Mouse (Mus musculus) embryonic facial prominence, embryonic 15.5 days (tissue): ENCODE measurements around the gene Ube2s. TPM values are rescaled to one million over a fixed set of nuclear protein-coding genes. Genes with fewer than 3 reads are reported as not detected.

Source experiments
- ATAC-seq: fragments of 200-750 bp; cut with Nextera tagmentation; 2 replicates; pipeline ENCODE4 v1.8.0; 2017; ENCODE audit warnings: low read depth, moderate TSS enrichment; ENCODE audit not compliant: insufficient number of reproducible peaks, low FRiP score, low TSS enrichment
- H3K27ac ChIP-seq: fragments of 300-500 bp; sonication (generic); replicated peaks from 2 replicates; pipeline ENCODE4 v1.5.1; 2015; ENCODE audit warnings: mild to moderate bottlenecking, inconsistent platforms
- H3K27me3 ChIP-seq: fragments of 300-500 bp; sonication (generic); 2 replicates; pipeline ENCODE4 v1.6.1; 2015; ENCODE audit warnings: inconsistent platforms
- H3K36me3 ChIP-seq: fragments of 300-500 bp; sonication (generic); 2 replicates; pipeline ENCODE4 v1.6.1; 2015; ENCODE audit warnings: mild to moderate bottlenecking, inconsistent platforms
- H3K4me1 ChIP-seq: fragments of 300-500 bp; sonication (generic); 2 replicates; pipeline ENCODE4 v1.6.1; 2015; ENCODE audit warnings: inconsistent platforms
- H3K4me2 ChIP-seq: fragments of 300-500 bp; sonication (generic); replicated peaks from 2 replicates; pipeline ENCODE4 v1.6.1; 2015; ENCODE audit warnings: mild to moderate bottlenecking, inconsistent platforms
- H3K4me3 ChIP-seq: fragments of 300-500 bp; sonication (generic); replicated peaks from 2 replicates; pipeline ENCODE4 v1.5.1; 2015; ENCODE audit warnings: mild to moderate bottlenecking, inconsistent platforms
- H3K9ac ChIP-seq: fragments of 300-500 bp; sonication (generic); 2 replicates; pipeline ENCODE4 v1.6.1; 2015; ENCODE audit warnings: inconsistent platforms
- H3K9me3 ChIP-seq: fragments of 300-500 bp; sonication (generic); replicated peaks from 2 replicates; pipeline ENCODE4 v1.6.1; 2016; ENCODE audit warnings: inconsistent platforms
- WGBS: fragments of 180-500 bp; shearing (Covaris S2); methylation state at CpG from one replicate; pipeline ENCODE4 v1.1.7; 2015; 5-methylcytosine and 5-hydroxymethylcytosine counted together
- polyA plus RNA-seq: library from polyadenylated mRNA; unstranded; fragments of >200 nt; fragmentation: Nextera tagmentation; extraction: Ambion mirVana; gene quantifications from 2 replicates; pipeline ENCODE4 v1.2.1, GENCODE M21; 2015

Gene Ube2s
- polyA plus RNA-seq, 1 experiment from 2014 or later, result 351 TPM

DNA sequence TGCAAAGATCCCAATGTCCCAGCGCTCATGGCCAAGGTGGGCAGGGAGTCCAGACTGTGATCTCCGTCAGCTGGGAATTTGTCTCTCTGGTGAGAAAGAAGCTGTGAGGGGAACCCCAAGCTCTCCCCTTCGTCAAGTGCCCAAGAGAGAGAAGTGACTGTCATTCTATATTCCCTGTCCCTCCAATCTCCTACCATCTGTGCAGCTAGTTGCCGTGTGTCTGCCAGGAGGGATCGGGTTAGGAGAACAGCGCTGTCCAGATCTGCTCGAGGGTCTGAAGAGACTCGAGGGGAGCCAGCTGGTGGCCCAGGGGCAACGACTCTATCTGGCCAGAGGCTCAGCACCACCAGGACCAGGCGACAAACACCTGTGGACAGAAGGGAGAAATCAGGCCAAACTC, 36.3 kb downstream of the Ube2s start:
- H3K9ac ChIP-seq, result no peak overlapping the region
- no peak overlapping the region for H3K4me2 ChIP-seq
- no peaks in the 10 kb centered on the region for H3K9me3 ChIP-seq
- no peak overlapping the region for H3K4me3 ChIP-seq
- H3K27ac ChIP-seq, result no peak overlapping the region
- peaks cover 15% of the 10 kb centered on the region; the same call in 1 of the 2 replicates for H3K4me1 ChIP-seq
- no peak for ATAC-seq
- WGBS, result 51% methylated on average over 10 of the region's 10 CpGs
- peaks cover 52% of the 10 kb centered on the region for H3K27me3 ChIP-seq
- no peaks in the 10 kb centered on the region for H3K36me3 ChIP-seq

GRCm38 (mm10) chr7:4771202-4771601, 41.2 kb downstream of the Ube2s start, which contains the start of gene Fam71e2:
TSS of gene Fam71e2 (minus strand) at chr7:4771302.
- Histone ChIP-seq H3K27me3 (peaks cover 17% of the 10 kb centered on the region), H3K9me3 (no peaks in the 10 kb centered on the region), H3K36me3 (no peaks in the 10 kb centered on the region), H3K4me3 (no peak within 1 kb of the TSS), H3K27ac (no peak within 1 kb of the TSS), H3K4me2 (no peak within 1 kb of the TSS), H3K9ac (no peak within 1 kb of the TSS), H3K4me1 (no peaks in the 10 kb centered on the region)
- no peak for ATAC-seq
- WGBS, result 75% methylated on average over 4 of the region's 5 CpGs

DNA sequence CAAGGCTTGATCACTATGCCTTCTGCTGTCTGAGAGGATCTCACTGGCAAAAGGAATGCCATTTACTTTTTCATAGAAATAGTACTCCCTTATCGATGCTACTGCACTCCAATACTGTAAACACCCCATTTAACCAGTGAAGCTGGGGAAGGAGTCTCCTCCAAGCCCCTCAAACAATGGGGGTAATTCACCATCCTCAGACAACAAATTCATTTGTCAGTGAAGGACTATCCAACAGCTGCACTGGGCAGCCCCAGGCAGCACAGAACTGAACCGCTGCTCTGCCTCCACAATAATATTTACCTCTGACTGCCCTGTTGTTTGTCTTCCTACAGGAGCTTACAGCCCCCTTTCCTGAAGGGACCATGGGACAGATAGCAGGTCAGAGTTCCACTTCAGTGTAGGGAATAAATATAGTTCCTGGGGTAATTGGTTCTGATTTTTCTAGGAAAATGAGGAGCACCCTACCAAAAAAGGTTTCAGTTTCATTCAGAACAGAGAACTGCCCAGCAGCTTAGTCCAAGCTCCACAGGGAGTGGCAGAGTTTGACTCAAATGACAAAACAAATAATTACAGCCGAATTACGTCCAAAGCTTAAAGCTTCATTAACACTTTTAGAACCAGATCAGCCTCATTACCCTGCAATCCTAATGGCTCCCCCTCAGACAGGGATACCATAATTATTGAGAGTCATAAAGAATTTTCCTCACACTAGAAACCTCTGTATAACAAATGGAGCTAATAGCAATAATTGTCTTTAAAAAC, 47.3 kb downstream of the Ube2s start:
- 6% methylated on average over 4 of the region's 4 CpGs for WGBS
- Histone ChIP-seq H3K27ac (no peak overlapping the region), H3K4me3 (no peak overlapping the region), H3K4me2 (no peak overlapping the region), H3K9me3 (no peaks in the 10 kb centered on the region), H3K4me1 (peaks cover 7% of the 10 kb centered on the region; the same call in 1 of the 2 replicates), H3K27me3 (no peaks in the 10 kb centered on the region), H3K36me3 (no peaks in the 10 kb centered on the region), H3K9ac (no peak overlapping the region)
- no peak for ATAC-seq

DNA sequence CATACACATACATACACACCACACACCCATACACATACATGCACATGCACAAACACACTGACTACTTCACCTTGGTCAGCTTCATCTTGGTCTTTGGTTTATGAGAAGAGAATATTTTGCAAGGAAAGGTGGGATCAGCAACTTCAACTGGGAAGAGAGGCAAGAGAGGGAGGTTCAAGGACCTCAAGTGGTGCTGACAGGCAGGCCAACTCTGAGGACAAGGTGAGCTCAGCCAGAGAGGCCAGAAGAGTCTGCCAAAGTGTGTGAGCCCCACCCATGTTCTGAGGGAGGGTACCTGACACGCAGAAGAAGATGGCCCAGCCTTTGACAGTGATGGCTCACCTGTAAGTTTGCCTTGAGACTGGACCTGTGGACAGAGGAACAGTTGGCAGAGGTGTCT, 52.7 kb downstream of the Ube2s start:
- Histone ChIP-seq H3K9me3 (no peaks in the 10 kb centered on the region), H3K27ac (no peak overlapping the region)
- ATAC-seq, result no peak

DNA sequence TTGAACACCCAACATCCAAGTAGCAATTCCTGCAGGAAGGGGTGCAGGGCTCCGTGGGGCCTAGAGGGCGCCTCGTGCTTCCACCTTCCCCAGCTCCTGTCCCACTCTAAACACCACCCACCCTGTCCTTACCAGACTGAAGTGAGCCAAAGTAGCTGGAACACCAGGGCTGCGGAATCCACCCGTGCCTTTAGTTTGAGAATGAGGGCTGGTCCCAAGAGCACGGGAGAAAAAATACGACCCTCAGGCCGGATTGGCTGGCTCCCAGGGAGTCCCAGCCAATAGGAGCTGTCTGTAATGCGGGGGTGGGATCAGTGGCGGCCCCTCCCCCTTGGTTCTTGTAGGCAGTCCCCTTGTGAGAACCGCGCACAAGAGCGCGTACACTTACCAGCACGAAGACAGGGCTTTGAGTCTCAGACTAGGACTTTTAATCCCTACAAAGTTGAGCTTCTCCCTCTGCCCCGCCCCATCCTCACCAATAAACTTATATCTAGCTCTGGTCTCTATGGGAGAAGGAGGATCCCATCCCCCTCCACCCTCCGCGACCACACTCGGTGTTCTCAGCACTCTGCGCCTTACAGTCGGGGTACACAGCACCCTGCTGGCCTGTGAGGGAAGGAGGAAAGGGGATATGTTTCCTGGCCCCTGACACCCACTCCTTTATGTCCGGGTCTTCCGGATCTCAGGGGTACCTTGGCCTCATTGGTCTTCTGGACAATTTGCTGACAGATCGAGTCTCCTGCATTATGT, 59.4 kb downstream of the Ube2s start, which contains the start of gene Cox6b2:
TSS of gene Cox6b2 (minus strand) at position 274 of the 750 bp plus-strand sequence.
- H3K9ac ChIP-seq, result peak within 1 kb of the TSS; percentile 12; the same call in 1 of the 2 replicates
- no peaks in the 10 kb centered on the region for H3K9me3 ChIP-seq
- H3K27me3 ChIP-seq, result no peaks in the 10 kb centered on the region
- peak within 1 kb of the TSS; percentile 69 for H3K4me2 ChIP-seq
- H3K27ac ChIP-seq, result peak within 1 kb of the TSS; percentile 81
- 0 out of 2 replicates have a peak, but pooled peaks cover 3% of the 10 kb centered on the region for H3K36me3 ChIP-seq
- ATAC-seq, result peak; percentile 91
- peaks cover 19% of the 10 kb centered on the region for H3K4me1 ChIP-seq
- WGBS, result 5% methylated on average over 24 of the region's 24 CpGs
- H3K4me3 ChIP-seq, result peak within 1 kb of the TSS; percentile 49

More for the DNA sequence above, 52.7 kb downstream of the Ube2s start:
- H3K4me2 ChIP-seq, result no peak overlapping the region
- no peak overlapping the region for H3K4me3 ChIP-seq
- H3K27me3 ChIP-seq, result no peaks in the 10 kb centered on the region
- no peaks in the 10 kb centered on the region for H3K4me1 ChIP-seq
- no peaks in the 10 kb centered on the region for H3K36me3 ChIP-seq
- no peak overlapping the region for H3K9ac ChIP-seq
- WGBS, result 43% methylated on average over 1 of the region's 1 CpGs

- Histone ChIP-seq H3K36me3 (0 out of 2 replicates have a peak, but pooled peaks cover 3% of the 10 kb centered on the region), H3K4me1 (peaks cover 19% of the 10 kb centered on the region), H3K27ac (peak overlapping the region; percentile 81), H3K4me2 (peak overlapping the region; percentile 69), H3K27me3 (no peaks in the 10 kb centered on the region), H3K4me3 (peak overlapping the region; percentile 49), H3K9ac (0 out of 2 replicates have a peak overlapping the region, but pooled peaks have one; percentile 12), H3K9me3 (no peaks in the 10 kb centered on the region)
- peak; percentile 77 for ATAC-seq
- WGBS, result 1% methylated on average over 29 of the region's 30 CpGs
These were observed 60.2 kb downstream of the Ube2s start for GRCm38 (mm10) chr7:4751971-4752820.

DNA sequence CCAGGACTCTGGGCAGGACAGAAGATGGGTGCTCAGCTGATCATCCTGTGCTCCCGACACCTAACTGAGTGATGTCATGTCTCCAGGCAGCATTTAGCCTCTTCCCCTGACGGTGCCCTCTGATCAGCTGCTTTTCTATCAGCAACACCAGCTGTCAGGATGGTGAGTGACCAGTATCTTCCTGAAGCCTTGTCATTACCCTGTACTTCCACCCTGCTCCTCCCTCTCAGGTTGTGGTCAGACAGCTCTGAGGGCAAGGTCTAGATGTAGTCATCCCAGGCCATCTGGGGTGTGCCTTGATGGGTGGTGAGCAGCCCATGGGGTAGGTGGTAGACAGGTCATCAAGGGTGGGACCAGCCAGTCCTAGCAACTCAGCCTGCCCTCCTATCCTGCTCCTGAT, 63.2 kb downstream of the Ube2s start:
- no peak overlapping the region for H3K27ac ChIP-seq
- ATAC-seq, result no peak
- peaks cover 19% of the 10 kb centered on the region for H3K4me1 ChIP-seq
- no peaks in the 10 kb centered on the region for H3K27me3 ChIP-seq
- no peak overlapping the region for H3K9ac ChIP-seq
- no peak overlapping the region for H3K4me2 ChIP-seq
- 75% methylated on average over 2 of the region's 2 CpGs for WGBS
- H3K36me3 ChIP-seq, result peaks cover 25% of the 10 kb centered on the region
- no peak overlapping the region for H3K4me3 ChIP-seq
- no peaks in the 10 kb centered on the region for H3K9me3 ChIP-seq

- H3K4me3 ChIP-seq, result no peak overlapping the region
- H3K4me1 ChIP-seq, result peaks cover 19% of the 10 kb centered on the region
- peaks cover 32% of the 10 kb centered on the region for H3K36me3 ChIP-seq
- H3K9me3 ChIP-seq, result no peaks in the 10 kb centered on the region
- no peak overlapping the region for H3K9ac ChIP-seq
- H3K27ac ChIP-seq, result no peak overlapping the region
- WGBS, result 75% methylated on average over 4 of the region's 4 CpGs
- ATAC-seq, result no peak
- no peaks in the 10 kb centered on the region for H3K27me3 ChIP-seq
- no peak overlapping the region for H3K4me2 ChIP-seq
These were observed 64.1 kb downstream of the Ube2s start for GRCm38 (mm10) chr7:4748321-4748720.

GRCm38 (mm10) chr7:4747156-4747899, 65.1 kb downstream of the Ube2s start:
- Histone ChIP-seq H3K27me3 (no peaks in the 10 kb centered on the region), H3K9ac (no peak overlapping the region), H3K4me2 (no peak overlapping the region), H3K9me3 (no peaks in the 10 kb centered on the region), H3K4me3 (no peak overlapping the region), H3K4me1 (peaks cover 16% of the 10 kb centered on the region), H3K27ac (no peak overlapping the region), H3K36me3 (peaks cover 40% of the 10 kb centered on the region)
- ATAC-seq, result no peak
- WGBS, result 72% methylated on average over 9 of the region's 9 CpGs

DNA sequence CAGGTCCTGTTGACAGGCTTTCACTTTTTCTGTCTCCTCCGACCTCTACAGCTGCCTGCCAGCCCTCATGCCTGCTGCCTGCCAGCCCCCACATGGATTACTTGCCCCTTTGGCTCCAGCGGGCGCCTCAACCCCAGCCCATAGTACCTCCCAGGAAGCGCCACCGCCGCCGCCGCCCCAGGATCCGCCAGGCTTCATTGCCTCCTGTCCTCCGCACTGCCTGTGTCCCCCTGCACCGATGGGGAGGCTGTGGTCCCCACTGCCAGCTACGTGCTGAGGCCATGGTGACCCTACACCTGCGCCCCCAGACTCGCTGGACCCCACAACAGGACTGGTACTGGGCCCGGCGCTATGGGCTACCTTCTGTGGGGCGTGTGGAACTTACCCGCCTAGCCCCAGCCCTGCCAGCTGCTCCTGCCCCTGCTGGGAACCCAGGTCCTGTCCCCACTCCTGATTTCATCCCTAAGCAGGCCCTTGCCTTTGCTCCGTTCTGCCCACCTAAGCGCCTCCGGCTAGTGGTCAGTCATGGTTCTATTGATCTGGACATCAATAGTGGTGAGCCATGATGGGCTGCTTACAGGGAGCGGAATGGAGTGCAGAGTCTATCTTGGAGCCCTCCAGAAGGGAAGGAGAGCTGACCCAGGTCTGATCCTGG, 65.9 kb downstream of the Ube2s start:
- Histone ChIP-seq H3K9me3 (no peaks in the 10 kb centered on the region), H3K4me1 (peaks cover 16% of the 10 kb centered on the region), H3K27me3 (no peaks in the 10 kb centered on the region), H3K9ac (no peak overlapping the region), H3K4me2 (no peak overlapping the region), H3K27ac (no peak overlapping the region), H3K4me3 (no peak overlapping the region), H3K36me3 (peaks cover 40% of the 10 kb centered on the region)
- no peak for ATAC-seq
- WGBS, result 83% methylated on average over 22 of the region's 22 CpGs
